Mouse (Mus musculus) myocyte (in vitro differentiated cells): ENCODE data around the gene Nmur1. TPM values are rescaled to one million over a fixed set of nuclear protein-coding genes. Genes with fewer than 3 reads are reported as not detected.
A peak's percentile ranks its signal among the peaks of the same experiment; 100 is the strongest.

Source experiments
- H3K27me3 ChIP-seq: one replicate; pipeline ENCODE4 v1.6.1; 2011; ENCODE audit not compliant: control insufficient read depth, insufficient read depth, insufficient read length
- H3K36me3 ChIP-seq: one replicate; pipeline ENCODE4 v1.6.1; 2011; ENCODE audit not compliant: control insufficient read depth, insufficient read depth
- H3K4me2 ChIP-seq: one replicate; pipeline ENCODE4 v1.6.1; 2011; ENCODE audit warnings: low read depth, control low read depth
- H3K4me3 ChIP-seq: one replicate; pipeline ENCODE4 v1.5.1; 2011; ENCODE audit warnings: mild to moderate bottlenecking, control low read depth, moderate library complexity
- H3K79me2 ChIP-seq: one replicate; pipeline ENCODE4 v1.6.1; 2011; ENCODE audit not compliant: control insufficient read depth, insufficient read depth
- H3ac ChIP-seq: one replicate; pipeline ENCODE4 v1.6.1; 2011; ENCODE audit not compliant: control insufficient read depth, insufficient read length
- CEBPB ChIP-seq: IDR thresholded peaks from 2 replicates; pipeline ENCODE4 v1.6.1; 2011; ENCODE audit warnings: mild to moderate bottlenecking, moderate library complexity; ENCODE audit not compliant: poor library complexity, insufficient read depth, severe bottlenecking
- E2F4 ChIP-seq: IDR thresholded peaks from one replicate; pipeline ENCODE4 v1.6.1; 2011; ENCODE audit warnings: mild to moderate bottlenecking, control low read depth, moderate library complexity; ENCODE audit not compliant: insufficient read depth
- MAX ChIP-seq: IDR thresholded peaks from one replicate; pipeline ENCODE4 v1.6.1; 2011; ENCODE audit warnings: low read depth, mild to moderate bottlenecking, control low read depth
- MYOD1 ChIP-seq, 3 experiments: IDR thresholded peaks; one replicate each; pipeline ENCODE4 v1.6.1; 2011; ENCODE audit warnings: control low read depth in 2 of 3, low read depth in 2 of 3, mild to moderate bottlenecking in 2 of 3, moderate library complexity in 1 of 3; ENCODE audit not compliant: insufficient read length in 2 of 3, control insufficient read depth in 1 of 3
- MYOG ChIP-seq, 3 experiments: IDR thresholded peaks; one replicate each; pipeline ENCODE4 v1.6.1; 2011; ENCODE audit warnings: control low read depth in 2 of 3, low read depth in 2 of 3, mild to moderate bottlenecking in 2 of 3; ENCODE audit not compliant: insufficient read length in 2 of 3, control insufficient read depth in 1 of 3, insufficient read depth in 1 of 3
- POLR2A ChIP-seq: IDR thresholded peaks from one replicate; pipeline ENCODE4 v1.6.1; 2011; ENCODE audit warnings: low read depth, mild to moderate bottlenecking, control low read depth, moderate library complexity; ENCODE audit not compliant: insufficient read length
- POLR2AphosphoS2 ChIP-seq: IDR thresholded peaks from one replicate; pipeline ENCODE4 v1.6.1; 2011; ENCODE audit warnings: low read depth, control low read depth; ENCODE audit not compliant: insufficient read length
- REST ChIP-seq: IDR thresholded peaks from one replicate; pipeline ENCODE4 v1.6.1; 2011; ENCODE audit warnings: mild to moderate bottlenecking, control low read depth, moderate library complexity; ENCODE audit not compliant: insufficient read depth, insufficient read length
- SRF ChIP-seq: IDR thresholded peaks from one replicate; pipeline ENCODE4 v1.6.1; 2011; ENCODE audit warnings: low read depth; ENCODE audit not compliant: control insufficient read depth, insufficient read length
- TCF12 ChIP-seq: IDR thresholded peaks from one replicate; pipeline ENCODE4 v1.6.1; 2011; ENCODE audit warnings: mild to moderate bottlenecking, control low read depth; ENCODE audit not compliant: poor library complexity, insufficient read depth, severe bottlenecking
- TCF3 ChIP-seq: IDR thresholded peaks from one replicate; pipeline ENCODE4 v1.6.1; 2011; ENCODE audit warnings: low read depth, control low read depth; ENCODE audit not compliant: insufficient read length
- USF1 ChIP-seq: IDR thresholded peaks from one replicate; pipeline ENCODE4 v1.6.1; 2011; ENCODE audit warnings: low read depth, mild to moderate bottlenecking, control low read depth, moderate library complexity
- polyA plus RNA-seq: library from polyadenylated mRNA; unstranded; fragments of >200 nt; fragmentation: generic; extraction: Trizol; gene quantifications from one replicate; pipeline ENCODE4 v1.2.1, GENCODE M21; 2012; ENCODE audit warnings: missing spikeins

Nmur1 gene
- polyA plus RNA-seq, 1 experiment, result not detected

GRCm38 (mm10) chr1:86433359-86433758, 7.3 kb upstream of the Nmur1 start:
- Histone ChIP-seq H3K4me3 (peak overlapping the region; percentile 20), H3K27me3 (no peaks in the 10 kb centered on the region), H3ac (no peak overlapping the region), H3K36me3 (no peaks in the 10 kb centered on the region), H3K79me2 (no peaks in the 10 kb centered on the region), H3K4me2 (peak overlapping the region; percentile 77)
- no peak for TF ChIP-seq POLR2A
- no peak for TF ChIP-seq USF1
- no peak for TF ChIP-seq MYOG (IDR thresholded peaks at IDR 0.05; ENCODE audit: control insufficient read depth in 1 of 3, insufficient read depth in 1 of 3, insufficient read length in 2 of 3, low read depth in 2 of 3)
- TF ChIP-seq CEBPB, result no peak
- no peak for TF ChIP-seq TCF12
- no peak for TF ChIP-seq TCF3
- TF ChIP-seq SRF, result no peak

DNA sequence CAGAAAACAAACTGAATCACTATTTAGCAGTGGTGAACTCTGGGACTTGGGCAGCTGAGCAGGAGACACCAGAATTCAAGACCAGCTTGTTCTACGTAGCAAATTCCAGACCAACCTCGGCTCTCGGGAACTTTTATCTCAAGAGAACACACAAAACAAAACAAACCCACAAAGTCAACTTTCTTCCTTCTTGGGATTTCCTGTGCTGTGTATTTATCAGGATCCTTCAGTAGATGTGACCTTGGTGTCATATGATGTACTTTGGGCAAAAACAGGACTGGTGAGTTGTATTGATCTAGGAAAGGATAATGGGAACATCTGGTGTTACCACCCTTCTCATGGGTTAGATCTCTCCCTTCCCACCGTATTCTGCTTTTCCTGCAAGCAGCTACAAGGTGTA, 6.8 kb upstream of the Nmur1 start:
- Histone ChIP-seq H3K36me3 (no peaks in the 10 kb centered on the region), H3ac (no peak overlapping the region), H3K79me2 (no peaks in the 10 kb centered on the region), H3K4me3 (no peak overlapping the region), H3K4me2 (no peak overlapping the region), H3K27me3 (no peaks in the 10 kb centered on the region)
- no peak for TF ChIP-seq USF1
- no peak for TF ChIP-seq MYOG (IDR thresholded peaks at IDR 0.05; ENCODE audit: control insufficient read depth in 1 of 3, insufficient read depth in 1 of 3, insufficient read length in 2 of 3, low read depth in 2 of 3)
- no peak for TF ChIP-seq MAX
- TF ChIP-seq POLR2AphosphoS2, result no peak
- no peak for TF ChIP-seq CEBPB
- TF ChIP-seq TCF3, result no peak
- TF ChIP-seq E2F4, result no peak

GRCm38 (mm10) chr1:86430056-86430455, 4.0 kb upstream of the Nmur1 start:
- Histone ChIP-seq H3K27me3 (no peaks in the 10 kb centered on the region), H3K36me3 (no peaks in the 10 kb centered on the region), H3K79me2 (no peaks in the 10 kb centered on the region), H3K4me3 (no peak overlapping the region), H3K4me2 (no peak overlapping the region), H3ac (no peak overlapping the region)
- no peak for TF ChIP-seq MAX
- TF ChIP-seq USF1, result no peak
- no peak for TF ChIP-seq REST
- no peak for TF ChIP-seq E2F4
- no peak for TF ChIP-seq MYOG (IDR thresholded peaks at IDR 0.05; ENCODE audit: control insufficient read depth in 1 of 3, insufficient read depth in 1 of 3, insufficient read length in 2 of 3, low read depth in 2 of 3)
- TF ChIP-seq MYOD1 (IDR thresholded peaks at IDR 0.05; ENCODE audit: control insufficient read depth in 1 of 3, insufficient read length in 2 of 3, low read depth in 2 of 3), result no peak
- no peak for TF ChIP-seq POLR2A

DNA sequence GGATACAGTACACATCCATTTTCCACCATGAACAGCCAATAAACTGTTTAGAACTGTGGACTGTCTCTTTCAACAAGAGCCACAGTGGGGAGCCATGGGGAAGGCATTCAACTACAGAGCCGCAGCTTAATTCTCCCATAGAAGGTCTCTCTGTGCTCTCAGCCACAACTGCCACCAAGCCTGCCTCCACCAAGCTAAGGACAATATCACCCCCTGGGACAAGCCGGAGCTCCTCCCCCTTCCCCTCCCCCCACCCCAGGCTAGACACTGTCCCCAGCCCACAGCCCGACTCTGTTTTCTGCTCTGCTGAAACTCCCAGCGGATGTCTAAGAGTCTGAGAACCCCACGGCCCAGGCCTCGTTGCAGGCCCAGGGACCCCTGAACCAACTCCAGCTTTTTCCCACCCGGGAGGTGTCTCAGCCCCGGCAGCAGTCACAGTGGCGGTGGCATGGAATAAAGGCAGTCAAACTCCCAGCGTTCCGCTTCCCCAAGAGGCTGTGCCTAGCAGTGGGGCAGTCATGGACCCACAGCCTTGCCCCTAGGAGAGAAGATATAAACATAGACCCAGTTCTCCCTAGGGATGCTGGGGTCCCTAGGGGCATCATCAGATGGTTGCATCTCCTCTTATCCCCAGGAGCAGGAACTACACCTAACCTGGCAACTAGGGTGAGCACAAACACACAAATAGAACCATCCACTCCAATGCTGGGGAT, 1.0 kb downstream of the Nmur1 start:
- Histone ChIP-seq H3K4me2 (no peak overlapping the region), H3K4me3 (no peak overlapping the region), H3K79me2 (no peaks in the 10 kb centered on the region), H3K27me3 (peaks cover 4% of the 10 kb centered on the region), H3K36me3 (no peaks in the 10 kb centered on the region), H3ac (no peak overlapping the region)
- no peak for TF ChIP-seq SRF
- TF ChIP-seq CEBPB, result no peak
- TF ChIP-seq E2F4, result no peak
- TF ChIP-seq REST, result no peak
- TF ChIP-seq POLR2AphosphoS2, result no peak

GRCm38 (mm10) chr1:86424336-86424735, 1.7 kb downstream of the Nmur1 start:
- Histone ChIP-seq H3K4me2 (no peak overlapping the region), H3K36me3 (no peaks in the 10 kb centered on the region)
- TF ChIP-seq REST (no peak), MAX (no peak)

GRCm38 (mm10) chr1:86423879-86424278, 2.1 kb downstream of the Nmur1 start:
- Histone ChIP-seq H3K36me3 (no peaks in the 10 kb centered on the region), H3K4me2 (no peak overlapping the region), H3K27me3 (peaks cover 4% of the 10 kb centered on the region), H3ac (no peak overlapping the region), H3K4me3 (no peak overlapping the region), H3K79me2 (no peaks in the 10 kb centered on the region)
- no peak for TF ChIP-seq MYOD1 (IDR thresholded peaks at IDR 0.05; ENCODE audit: control insufficient read depth in 1 of 3, insufficient read length in 2 of 3, low read depth in 2 of 3)
- no peak for TF ChIP-seq POLR2A
- TF ChIP-seq MAX, result no peak
- TF ChIP-seq E2F4, result no peak
- TF ChIP-seq CEBPB, result no peak
- TF ChIP-seq REST, result no peak
- TF ChIP-seq TCF12, result no peak

More at GRCm38 (mm10) chr1:86424336-86424735, 1.7 kb downstream of the Nmur1 start:
- H3ac ChIP-seq, result no peak overlapping the region
- H3K4me3 ChIP-seq, result no peak overlapping the region
- peaks cover 4% of the 10 kb centered on the region for H3K27me3 ChIP-seq
- H3K79me2 ChIP-seq, result no peaks in the 10 kb centered on the region
